Mouse (Mus musculus): Measurements from ENCODE around the gene Spock1.

GRCm38 (mm10) chr13:57679591-57679990 is 228.5 kb downstream of the Spock1 start:
- TF ChIP-seq CTCF (conservative IDR thresholded peaks at IDR 0.05; ENCODE audit: low read length) (no peak), POU5F1 (IDR thresholded peaks at IDR 0.05; ENCODE audit: borderline replicate concordance, low read length) (no peak), NANOG (IDR thresholded peaks at IDR 0.05; ENCODE audit: borderline replicate concordance, low read length) (no peak)
